Mouse (Mus musculus) CH12.LX (cell line): ENCODE results near the gene Sertad1.

Experiments used
- CTCF ChIP-seq, 2 experiments: IDR thresholded peaks in 1 of 2; conservative IDR thresholded peaks in 1 of 2; 2 replicates each; pipeline ENCODE4 v1.5.1; 2011 to 2012; ENCODE audit warnings: low read depth in 2 of 2, low read length in 2 of 2, improper control_type of control experiment in 1 of 2, inconsistent platforms in 1 of 2, mild to moderate bottlenecking in 1 of 2, moderate library complexity in 1 of 2
- EP300 ChIP-seq: IDR thresholded peaks from 2 replicates; pipeline ENCODE4 v1.6.1; 2011; ENCODE audit warnings: low read length, improper control_type of control experiment
- MAFK ChIP-seq: IDR thresholded peaks from 2 replicates; pipeline ENCODE4 v1.6.1; 2011; ENCODE audit warnings: low read length, improper control_type of control experiment; ENCODE audit not compliant: insufficient replicate concordance
- MAZ ChIP-seq: IDR thresholded peaks from 2 replicates; pipeline ENCODE4 v1.6.1; 2012; ENCODE audit warnings: low read depth, mild to moderate bottlenecking, inconsistent platforms, low read length, improper control_type of control experiment, moderate library complexity
- MEF2A ChIP-seq: IDR thresholded peaks from 2 replicates; pipeline ENCODE4 v1.6.1; 2014; ENCODE audit warnings: low read depth, mild to moderate bottlenecking, inconsistent platforms, low read length, improper control_type of control experiment, borderline replicate concordance
- MYC ChIP-seq: IDR thresholded peaks from 2 replicates; pipeline ENCODE4 v1.6.1; 2011; ENCODE audit warnings: low read depth, mild to moderate bottlenecking, improper control_type of control experiment, low read length
- NRF1 ChIP-seq: IDR thresholded peaks from 2 replicates; pipeline ENCODE4 v1.6.1; 2014; ENCODE audit warnings: low read depth, mild to moderate bottlenecking, inconsistent platforms, low read length, improper control_type of control experiment, moderate library complexity
- POLR2A ChIP-seq: IDR thresholded peaks from 2 replicates; pipeline ENCODE4 v1.6.1; 2011; ENCODE audit warnings: low read depth, mild to moderate bottlenecking, improper control_type of control experiment, low read length
- POLR2AphosphoS2 ChIP-seq: IDR thresholded peaks from 2 replicates; pipeline ENCODE4 v1.6.1; 2011; ENCODE audit warnings: low read depth, low read length, improper control_type of control experiment
- SIN3A ChIP-seq: IDR thresholded peaks from 2 replicates; pipeline ENCODE4 v1.6.1; 2012; ENCODE audit warnings: low read length, improper control_type of control experiment, inconsistent platforms
- UBTF ChIP-seq: IDR thresholded peaks from 2 replicates; pipeline ENCODE4 v1.6.1; 2012; ENCODE audit warnings: low read depth, mild to moderate bottlenecking, inconsistent platforms, low read length, improper control_type of control experiment, moderate library complexity
- USF1 ChIP-seq: IDR thresholded peaks from 2 replicates; pipeline ENCODE4 v1.6.1; 2014; ENCODE audit warnings: low read depth, mild to moderate bottlenecking, inconsistent platforms, low read length, improper control_type of control experiment
- ZMIZ1 ChIP-seq: IDR thresholded peaks from 2 replicates; pipeline ENCODE4 v1.6.1; 2012; ENCODE audit warnings: low read depth, mild to moderate bottlenecking, inconsistent platforms, low read length, improper control_type of control experiment
- ZNF384 ChIP-seq: IDR thresholded peaks from 2 replicates; pipeline ENCODE4 v1.6.1; 2012; ENCODE audit warnings: low read depth, low read length, improper control_type of control experiment, inconsistent platforms

DNA sequence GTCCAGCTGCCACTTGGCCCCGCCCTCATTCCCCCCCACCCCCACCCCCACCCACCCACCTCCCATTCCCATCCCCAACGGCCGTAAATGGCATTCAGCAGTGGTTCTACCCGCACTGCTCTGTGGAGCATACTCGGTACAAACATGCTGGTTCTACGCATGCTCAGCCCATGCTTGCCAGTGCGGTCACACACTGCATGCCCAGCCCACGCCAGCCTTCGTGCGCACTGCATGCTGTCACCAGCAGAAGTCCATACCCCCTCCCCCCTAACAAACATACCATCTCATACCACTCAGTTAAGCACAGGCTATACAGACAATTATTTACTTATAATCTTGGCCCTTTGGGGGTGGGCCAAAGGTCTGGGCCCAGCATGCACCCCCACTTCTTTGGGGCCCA is 45.0 kb downstream of the Sertad1 start:
- TF ChIP-seq MEF2A (no peak), POLR2A (no peak), POLR2AphosphoS2 (no peak), CTCF (conservative IDR thresholded peaks at IDR 0.05 in 1 of 2, IDR thresholded peaks at IDR 0.05 in 1 of 2; ENCODE audit: low read depth in 2 of 2, low read length in 2 of 2) (no peak), ZMIZ1 (no peak), ZNF384 (no peak), MAFK (no peak), UBTF (no peak), USF1 (no peak), MYC (no peak), SIN3A (no peak), EP300 (no peak), NRF1 (no peak), MAZ (no peak)
